In the genomic region with DNA sequence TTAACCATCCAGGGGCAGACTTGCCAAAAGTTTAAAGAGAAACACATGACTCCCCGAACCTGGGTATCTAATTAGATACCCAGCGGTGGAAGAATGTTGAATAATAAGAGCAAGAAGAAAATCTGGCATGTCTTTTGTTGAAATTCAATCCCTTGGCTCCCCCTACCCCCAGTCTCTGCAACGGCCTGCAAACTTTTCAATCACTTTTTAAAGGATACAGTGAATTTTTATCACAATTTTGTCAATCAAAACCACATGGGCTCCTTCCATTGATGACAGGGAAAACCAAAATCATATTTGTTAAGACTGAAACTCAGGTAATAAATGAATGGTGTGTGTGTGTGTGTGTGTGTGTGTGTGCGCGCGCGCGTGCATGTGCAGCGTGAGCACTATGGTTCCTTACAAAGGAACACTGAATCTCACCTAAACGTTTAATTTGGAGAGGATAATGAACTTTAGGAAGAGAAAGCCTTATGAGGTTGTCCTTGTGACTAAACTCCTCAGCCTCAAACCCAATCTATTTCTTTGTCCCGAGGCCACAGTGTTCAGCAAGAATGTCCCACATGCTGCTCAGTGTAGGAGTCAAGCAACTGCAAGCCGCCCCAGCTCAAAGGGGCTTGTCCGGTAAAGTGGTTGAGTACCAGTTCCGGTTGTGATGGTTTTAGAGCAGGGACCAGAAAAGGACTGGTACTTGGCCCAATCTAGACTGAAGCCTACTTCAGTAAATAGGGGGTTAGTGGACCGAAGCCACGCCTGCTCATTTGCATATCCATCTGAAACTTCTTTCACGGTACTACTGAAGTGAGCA, we compare ENCODE assay signal across 29 mouse cellular contexts.
DNase-seq lines count a peak whose midpoint lies in the region; ATAC-seq and TF ChIP-seq lines count a peak whose summit lies in the region.
"Had no signal": no experiment of that assay in that cellular context is flagged by ENCODE, and none has a peak within 500 bp of the region (broad histone marks: within the 10 kb centered on the region; RNA-seq: fewer than 3 reads in every experiment).

No protein-coding gene starts in this region.

- H3K4me1 ChIP-seq in lung, postnatal 0 days (ENCODE audit: insufficient read depth, low read depth, low read length): no peaks in the 10 kb centered on the region
- H3K4me1 ChIP-seq in embryonic facial prominence, embryonic 14.5 days (ENCODE audit: control insufficient read depth, insufficient read depth, low read length): peaks cover 14% of the 10 kb centered on the region
- peaks cover 23% of the 10 kb centered on the region for H3K4me1 ChIP-seq in limb, embryonic 13.5 days
- H3K4me1 ChIP-seq: heart, embryonic 12.5 days; kidney, embryonic 15.5 days; liver, embryonic 12.5 days; midbrain, embryonic 15.5 days; neural tube, embryonic 15.5 days had no signal

- no peak for TF ChIP-seq CTCF in lung, postnatal 0 days (IDR thresholded peaks at IDR 0.05)

- H3K36me3 ChIP-seq in lung, postnatal 0 days (ENCODE audit: insufficient read depth, low read length): no peaks in the 10 kb centered on the region
- H3K36me3 ChIP-seq in embryonic facial prominence, embryonic 14.5 days (ENCODE audit: control insufficient read depth, insufficient read depth, low read length): no peaks in the 10 kb centered on the region
- no peaks in the 10 kb centered on the region for H3K36me3 ChIP-seq in limb, embryonic 13.5 days
- H3K36me3 ChIP-seq: embryonic facial prominence, embryonic 15.5 days; heart, embryonic 12.5 days; kidney, embryonic 15.5 days; liver, embryonic 12.5 days; midbrain, embryonic 15.5 days; neural tube, embryonic 15.5 days had no signal

- H3K9ac ChIP-seq in lung, postnatal 0 days (replicated peaks; ENCODE audit: low read depth): no peak overlapping the region
- H3K9ac ChIP-seq in embryonic facial prominence, embryonic 14.5 days (ENCODE audit: low read depth, low read length): no peak overlapping the region
- H3K9ac ChIP-seq in limb, embryonic 13.5 days: no peak overlapping the region
- H3K9ac ChIP-seq: embryonic facial prominence, embryonic 15.5 days; forebrain, embryonic 13.5 days; heart, embryonic 12.5 days; hindbrain, embryonic 14.5 days; kidney, embryonic 15.5 days; liver, embryonic 12.5 days; liver, postnatal 0 days; midbrain, embryonic 15.5 days; neural tube, embryonic 15.5 days had no signal

- TF ChIP-seq EP300 in lung, postnatal 0 days (IDR thresholded peaks at IDR 0.05): no peak

- no peaks in the 10 kb centered on the region for H3K27me3 ChIP-seq in lung, postnatal 0 days (replicated peaks; ENCODE audit: insufficient read depth, low read length)
- H3K27me3 ChIP-seq in embryonic facial prominence, embryonic 14.5 days (replicated peaks; ENCODE audit: control insufficient read depth, insufficient read depth, low read length): no peaks in the 10 kb centered on the region
- H3K27me3 ChIP-seq in limb, embryonic 13.5 days: no peaks in the 10 kb centered on the region
- H3K27me3 ChIP-seq: embryonic facial prominence, embryonic 15.5 days; forebrain, embryonic 13.5 days; heart, embryonic 12.5 days; kidney, embryonic 15.5 days; liver, embryonic 12.5 days; neural tube, embryonic 15.5 days had no signal

- peak; percentile 50; the same call in 1 of the 2 replicates for ATAC-seq in lung, postnatal 0 days
- ATAC-seq in embryonic facial prominence, embryonic 14.5 days (ENCODE audit: low read depth): no peak
- peak; percentile 61 for ATAC-seq in limb, embryonic 13.5 days (ENCODE audit: low FRiP score, low read depth)
- ATAC-seq in megakaryocyte-erythroid progenitor cell, adult 5-6 weeks (replicated peaks; ENCODE audit: low FRiP score, low TSS enrichment, poor library complexity, severe bottlenecking): no peak
- ATAC-seq: forebrain, embryonic 13.5 days; liver, embryonic 12.5 days; liver, postnatal 0 days; midbrain, embryonic 15.5 days had no signal

- DNase-seq in lung, postnatal 0 days (ENCODE audit: low spot score): peak; percentile 23
- DNase-seq in lung, postnatal 14 days: no peak
- no peak for DNase-seq in embryonic facial prominence, embryonic 14.5 days (ENCODE audit: low spot score)
- no peak for DNase-seq in adrenal gland, adult 18-20 months (ENCODE audit: low spot score in 2 of 2)
- no peak for DNase-seq in gastrocnemius, adult 18-20 months (ENCODE audit: low spot score)
- DNase-seq: adrenal gland, adult 2 months; adrenal gland, postnatal 36 days; cerebellum, adult 2 months; cerebellum, postnatal 14 days; heart, adult 2 months; heart, postnatal 4 days; kidney, adult 18-20 months; kidney, postnatal 25 days; liver, postnatal 0 days; right cerebral cortex, adult 18-20 months; spleen, adult 18-20 months; thymus, postnatal 14 days had no signal

- WGBS in lung, postnatal 0 days: 75% methylated on average over 17 of the region's 17 CpGs
- 48% methylated on average over 17 of the region's 17 CpGs for WGBS in embryonic facial prominence, embryonic 14.5 days
- 33% methylated on average over 17 of the region's 17 CpGs for WGBS in limb, embryonic 13.5 days

- H3K9me3 ChIP-seq in lung, postnatal 0 days (ENCODE audit: low read length): no peaks in the 10 kb centered on the region
- no peaks in the 10 kb centered on the region for H3K9me3 ChIP-seq in embryonic facial prominence, embryonic 14.5 days (ENCODE audit: control insufficient read depth, low read length)
- no peaks in the 10 kb centered on the region for H3K9me3 ChIP-seq in limb, embryonic 13.5 days
- H3K9me3 ChIP-seq: embryonic facial prominence, embryonic 15.5 days; forebrain, embryonic 13.5 days; heart, embryonic 12.5 days; kidney, embryonic 15.5 days; liver, embryonic 12.5 days; midbrain, embryonic 15.5 days; neural tube, embryonic 15.5 days had no signal

- no peak overlapping the region for H3K4me2 ChIP-seq in lung, postnatal 0 days (replicated peaks; ENCODE audit: low read depth, low read length)
- no peak overlapping the region for H3K4me2 ChIP-seq in embryonic facial prominence, embryonic 14.5 days (ENCODE audit: low read depth, low read length)
- peak overlapping the region; percentile 31 for H3K4me2 ChIP-seq in limb, embryonic 13.5 days (replicated peaks)
- H3K4me2 ChIP-seq: forebrain, embryonic 13.5 days; heart, embryonic 12.5 days; hindbrain, embryonic 14.5 days; kidney, embryonic 15.5 days; liver, embryonic 12.5 days; midbrain, embryonic 15.5 days; neural tube, embryonic 15.5 days had no signal

- H3K27ac ChIP-seq in lung, postnatal 0 days (ENCODE audit: low read length): no peak overlapping the region
- 0 out of 2 replicates have a peak overlapping the region, but pooled peaks have one; percentile 8 for H3K27ac ChIP-seq in embryonic facial prominence, embryonic 14.5 days (replicated peaks; ENCODE audit: low read depth, low read length)
- H3K27ac ChIP-seq in limb, embryonic 13.5 days: peak overlapping the region; percentile 86
- H3K27ac ChIP-seq: embryonic facial prominence, embryonic 15.5 days; forebrain, embryonic 13.5 days; heart, adult 2 months; hindbrain, embryonic 14.5 days; kidney, embryonic 15.5 days; layer of hippocampus, adult 2 months; liver, embryonic 12.5 days; macrophage; midbrain, embryonic 15.5 days; neural tube, embryonic 15.5 days had no signal

- no peak overlapping the region for H3K4me3 ChIP-seq in lung, postnatal 0 days (ENCODE audit: low read depth, low read length)
- no peak overlapping the region for H3K4me3 ChIP-seq in embryonic facial prominence, embryonic 14.5 days (ENCODE audit: low read depth, low read length)
- H3K4me3 ChIP-seq in limb, embryonic 13.5 days: no peak overlapping the region
- H3K4me3 ChIP-seq: embryonic facial prominence, embryonic 15.5 days; forebrain, embryonic 13.5 days; heart, adult 2 months; heart, embryonic 12.5 days; kidney, embryonic 15.5 days; layer of hippocampus, adult 2 months; liver, embryonic 12.5 days; midbrain, embryonic 15.5 days; neural tube, embryonic 15.5 days had no signal

Comparison
In these comparisons a context has a peak if more than half of its experiments do, and no peak if none do; other contexts are left out.
1. ATAC-seq: peak in lung, postnatal 0 days (single experiment) and limb, embryonic 13.5 days (single experiment); none in embryonic facial prominence, embryonic 14.5 days (single experiment) and megakaryocyte-erythroid progenitor cell, adult 5-6 weeks (single experiment).